Mouse (Mus musculus): ENCODE data around the gene Dock10. TPM values are rescaled to one million over a fixed set of nuclear protein-coding genes. Genes with fewer than 3 reads are reported as not detected.

Gene Dock10
- polyA plus RNA-seq, 1 experiment from 2014 or later: 5.8 TPM

DNA sequence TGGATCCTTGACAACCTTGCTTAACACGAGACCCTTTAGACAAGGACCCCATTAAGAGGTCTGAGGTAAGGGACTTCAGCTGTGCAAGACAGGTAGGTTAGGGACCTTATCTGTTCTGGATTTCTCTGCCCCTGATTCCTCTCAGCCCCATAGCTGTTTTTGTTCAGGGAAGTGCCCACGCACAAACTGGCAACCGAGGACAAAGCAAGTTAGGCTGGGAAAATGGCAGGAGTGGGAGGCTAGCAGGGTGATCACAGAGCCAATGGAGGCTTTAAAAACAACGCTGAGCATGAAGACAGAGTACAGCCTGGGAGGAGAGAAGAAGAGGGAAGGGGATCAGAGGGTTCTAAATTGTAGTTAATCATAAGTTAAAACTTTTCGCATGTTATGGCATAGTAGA is 141.7 kb downstream of the Dock10 start:
- Histone ChIP-seq H3K4me2 (ENCODE audit: low read length) (no peak overlapping the region), H3K27ac (ENCODE audit: low read depth, low read length) (no peak overlapping the region), H3K4me3 (ENCODE audit: low read length) (no peak overlapping the region), H3K27me3 (replicated peaks; ENCODE audit: control insufficient read depth, insufficient read depth, low read length) (no peaks in the 10 kb centered on the region), H3K4me1 (ENCODE audit: control insufficient read depth, insufficient read depth, low read depth, low read length) (no peaks in the 10 kb centered on the region), H3K9ac (ENCODE audit: low read depth, low read length) (no peak overlapping the region), H3K9me3 (ENCODE audit: control insufficient read depth, low read length) (no peaks in the 10 kb centered on the region), H3K36me3 (ENCODE audit: control insufficient read depth, insufficient read depth, low read length) (no peaks in the 10 kb centered on the region)
- WGBS: 85% methylated on average over 5 of the region's 5 CpGs
- no peak for ATAC-seq

DNA sequence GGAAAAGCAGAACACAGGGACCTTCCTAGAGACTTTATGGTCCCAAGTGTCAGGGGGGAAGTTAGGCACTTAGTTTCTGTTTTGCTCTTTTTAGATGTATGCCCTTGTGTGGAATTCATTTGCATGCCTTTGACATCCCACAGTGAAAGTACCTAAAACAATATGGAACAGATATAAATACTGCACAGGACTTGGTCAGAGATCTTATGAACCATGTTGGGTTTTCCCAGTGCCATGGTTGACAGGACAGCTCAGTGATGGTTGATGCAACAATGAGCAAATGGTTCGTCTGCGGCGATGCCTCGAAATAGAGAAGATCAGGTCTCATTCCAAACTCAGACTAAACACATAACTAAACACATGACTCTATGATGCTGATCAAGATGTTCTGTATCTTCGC is 143.6 kb downstream of the Dock10 start:
- H3K4me1 ChIP-seq (ENCODE audit: control insufficient read depth, insufficient read depth, low read depth, low read length): no peaks in the 10 kb centered on the region
- no peaks in the 10 kb centered on the region for H3K9me3 ChIP-seq (ENCODE audit: control insufficient read depth, low read length)
- H3K4me2 ChIP-seq (ENCODE audit: low read length): no peak overlapping the region
- H3K9ac ChIP-seq (ENCODE audit: low read depth, low read length): no peak overlapping the region
- WGBS: 94% methylated on average over 5 of the region's 5 CpGs
- H3K36me3 ChIP-seq (ENCODE audit: control insufficient read depth, insufficient read depth, low read length): no peaks in the 10 kb centered on the region
- no peak for ATAC-seq
- H3K27ac ChIP-seq (ENCODE audit: low read depth, low read length): no peak overlapping the region
- H3K27me3 ChIP-seq (replicated peaks; ENCODE audit: control insufficient read depth, insufficient read depth, low read length): no peaks in the 10 kb centered on the region
- no peak overlapping the region for H3K4me3 ChIP-seq (ENCODE audit: low read length)

DNA sequence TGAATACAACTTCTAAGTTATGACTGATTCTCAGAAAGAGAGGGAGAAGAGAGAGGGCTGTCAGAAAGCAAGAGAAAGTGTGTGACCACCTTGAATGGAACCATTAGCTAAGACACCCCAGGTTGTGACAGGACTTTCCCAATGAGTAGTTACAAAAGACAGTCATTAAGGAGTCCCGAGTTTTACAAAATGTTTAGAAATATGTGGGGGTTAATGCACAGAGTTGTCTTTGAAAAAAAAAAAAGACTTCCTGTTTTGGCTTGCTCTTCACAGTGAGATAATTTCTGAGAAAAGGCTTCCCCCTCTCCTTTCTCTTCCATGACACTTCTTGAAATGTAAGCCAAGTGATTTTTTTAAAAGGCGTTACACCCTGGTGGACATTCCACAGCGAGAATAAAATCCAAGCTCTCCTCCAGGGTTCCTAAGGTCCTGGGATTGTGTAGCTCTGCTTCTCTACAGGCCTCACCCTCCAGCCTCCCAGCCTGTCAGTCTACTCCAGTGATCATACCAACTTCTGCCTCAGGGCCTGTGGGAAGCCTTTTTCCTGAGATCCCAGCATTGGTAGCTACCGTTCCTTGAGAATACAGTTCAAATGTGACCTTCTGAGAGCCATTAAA is 144.8 kb downstream of the Dock10 start:
- Histone ChIP-seq H3K36me3 (ENCODE audit: control insufficient read depth, insufficient read depth, low read length) (no peaks in the 10 kb centered on the region), H3K9me3 (ENCODE audit: control insufficient read depth, low read length) (no peaks in the 10 kb centered on the region), H3K4me3 (ENCODE audit: low read length) (no peak overlapping the region), H3K27ac (ENCODE audit: low read depth, low read length) (no peak overlapping the region), H3K9ac (ENCODE audit: low read depth, low read length) (no peak overlapping the region), H3K4me1 (ENCODE audit: control insufficient read depth, insufficient read depth, low read depth, low read length) (no peaks in the 10 kb centered on the region), H3K27me3 (replicated peaks; ENCODE audit: control insufficient read depth, insufficient read depth, low read length) (no peaks in the 10 kb centered on the region), H3K4me2 (ENCODE audit: low read length) (no peak overlapping the region)
- no peak for ATAC-seq
- 78% methylated on average over 4 of the region's 4 CpGs for WGBS

DNA sequence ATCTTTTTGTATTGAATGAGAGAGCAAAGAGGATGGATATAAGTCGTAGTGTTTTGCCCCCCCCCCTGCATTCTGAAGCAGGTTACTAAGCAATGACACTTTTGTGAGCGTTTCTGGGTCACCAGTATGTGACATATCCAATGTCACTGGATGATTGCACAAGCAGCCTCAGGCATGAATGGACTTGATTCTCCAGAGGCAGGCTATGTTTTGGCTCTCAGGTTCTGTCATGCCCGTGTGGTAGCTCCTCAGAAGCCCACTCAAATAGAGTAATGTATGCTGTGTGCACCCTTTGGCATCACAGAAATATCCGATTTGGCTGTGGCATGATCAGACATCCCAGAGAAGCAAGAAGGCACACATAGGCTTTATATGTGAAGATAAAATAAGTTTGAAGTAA is 150.8 kb downstream of the Dock10 start:
- Histone ChIP-seq H3K9ac (ENCODE audit: low read depth, low read length) (no peak overlapping the region), H3K36me3 (ENCODE audit: control insufficient read depth, insufficient read depth, low read length) (no peaks in the 10 kb centered on the region; the same call in 1 of the 2 replicates), H3K27ac (ENCODE audit: low read depth, low read length) (no peak overlapping the region), H3K9me3 (ENCODE audit: control insufficient read depth, low read length) (no peaks in the 10 kb centered on the region), H3K4me1 (ENCODE audit: control insufficient read depth, insufficient read depth, low read depth, low read length) (no peaks in the 10 kb centered on the region), H3K4me3 (ENCODE audit: low read length) (no peak overlapping the region), H3K27me3 (replicated peaks; ENCODE audit: control insufficient read depth, insufficient read depth, low read length) (no peaks in the 10 kb centered on the region), H3K4me2 (ENCODE audit: low read length) (no peak overlapping the region)
- no peak for ATAC-seq
- WGBS: 79% methylated on average over 4 of the region's 4 CpGs

DNA sequence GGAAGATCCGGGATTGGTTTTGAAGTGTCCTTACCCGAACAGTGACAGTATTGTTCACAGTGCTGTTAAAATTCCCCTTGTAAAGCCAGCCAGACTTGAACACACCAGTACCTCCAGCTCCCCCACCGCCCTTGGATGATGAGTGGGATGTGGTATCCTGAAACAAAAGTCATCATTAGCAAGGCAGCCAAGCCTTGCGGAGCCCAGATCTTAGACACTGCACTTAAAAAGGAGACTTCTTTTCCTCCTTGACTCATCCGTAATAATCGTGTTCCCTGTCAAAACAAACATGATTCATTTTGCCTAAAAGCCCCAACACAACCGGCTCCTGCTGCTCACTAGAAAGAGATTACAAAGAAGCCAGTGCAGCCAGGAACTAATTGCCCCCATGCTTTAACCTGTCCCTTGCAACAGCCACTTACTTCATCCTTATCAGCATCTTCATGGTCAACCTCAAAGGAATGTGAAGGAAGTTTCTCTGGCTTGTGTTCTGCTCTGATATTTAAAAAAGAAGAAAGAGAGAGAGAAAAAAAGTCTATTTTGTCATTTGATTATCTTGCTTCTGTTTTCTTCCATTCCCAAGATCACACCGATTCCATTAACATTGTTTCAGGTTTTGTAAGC is 152.1 kb downstream of the Dock10 start:
- Histone ChIP-seq H3K4me1 (ENCODE audit: control insufficient read depth, insufficient read depth, low read depth, low read length) (no peaks in the 10 kb centered on the region), H3K9ac (ENCODE audit: low read depth, low read length) (no peak overlapping the region), H3K27ac (ENCODE audit: low read depth, low read length) (no peak overlapping the region), H3K4me2 (ENCODE audit: low read length) (no peak overlapping the region), H3K27me3 (replicated peaks; ENCODE audit: control insufficient read depth, insufficient read depth, low read length) (no peaks in the 10 kb centered on the region), H3K36me3 (ENCODE audit: control insufficient read depth, insufficient read depth, low read length) (no peaks in the 10 kb centered on the region; the same call in 1 of the 2 replicates), H3K9me3 (ENCODE audit: control insufficient read depth, low read length) (no peaks in the 10 kb centered on the region), H3K4me3 (ENCODE audit: low read length) (no peak overlapping the region)
- 70% methylated on average over 8 of the region's 8 CpGs for WGBS
- no peak for ATAC-seq

DNA sequence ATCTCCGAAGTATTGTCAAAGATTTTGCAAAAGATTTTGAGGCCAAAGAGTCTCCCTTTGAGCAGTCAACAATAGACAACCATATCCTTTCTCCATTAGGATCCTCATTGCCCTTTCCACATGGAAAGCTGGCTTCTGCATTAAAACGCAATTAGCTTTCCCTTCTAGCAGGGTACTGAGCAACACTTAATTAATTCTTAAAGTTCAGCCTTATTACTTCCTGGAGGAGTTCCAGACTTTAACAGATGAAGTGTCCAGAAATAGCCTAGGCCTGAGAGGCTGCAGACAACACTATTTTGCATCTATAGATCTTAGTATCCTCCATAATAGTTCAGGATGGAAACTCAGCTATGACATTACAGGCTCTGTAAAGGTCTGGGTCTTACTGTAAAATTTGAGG is 154.0 kb downstream of the Dock10 start:
- H3K27ac ChIP-seq (ENCODE audit: low read depth, low read length): no peak overlapping the region
- H3K4me1 ChIP-seq (ENCODE audit: control insufficient read depth, insufficient read depth, low read depth, low read length): no peaks in the 10 kb centered on the region
- H3K36me3 ChIP-seq (ENCODE audit: control insufficient read depth, insufficient read depth, low read length): no peaks in the 10 kb centered on the region; the same call in 1 of the 2 replicates
- no peaks in the 10 kb centered on the region for H3K9me3 ChIP-seq (ENCODE audit: control insufficient read depth, low read length)
- H3K4me2 ChIP-seq (ENCODE audit: low read length): no peak overlapping the region
- H3K27me3 ChIP-seq (replicated peaks; ENCODE audit: control insufficient read depth, insufficient read depth, low read length): no peaks in the 10 kb centered on the region
- WGBS: 70% methylated on average over 2 of the region's 2 CpGs
- no peak overlapping the region for H3K9ac ChIP-seq (ENCODE audit: low read depth, low read length)
- ATAC-seq: no peak
- H3K4me3 ChIP-seq (ENCODE audit: low read length): no peak overlapping the region

DNA sequence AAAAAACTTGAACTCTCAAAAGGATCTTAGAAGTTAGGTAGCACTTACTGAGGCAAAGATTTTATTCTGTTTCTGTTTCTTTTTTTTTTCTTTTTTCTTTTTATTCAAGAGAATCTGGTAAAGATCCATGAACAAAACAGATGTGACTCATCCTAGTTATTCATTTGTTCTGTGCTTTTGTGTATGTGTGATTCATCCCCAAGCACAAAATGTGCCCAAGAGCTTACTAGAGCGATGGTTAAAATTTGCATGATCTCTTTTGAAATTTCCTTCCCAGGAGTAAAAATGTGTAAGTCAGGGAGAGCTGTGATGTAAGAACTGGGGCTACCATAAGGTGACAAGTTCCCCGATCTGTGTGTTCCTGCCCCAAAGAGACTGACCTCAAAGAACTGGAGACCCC is 155.2 kb downstream of the Dock10 start:
- H3K9ac ChIP-seq (ENCODE audit: low read depth, low read length): no peak overlapping the region
- H3K4me2 ChIP-seq (ENCODE audit: low read length): no peak overlapping the region
- no peak for ATAC-seq
- no peak overlapping the region for H3K27ac ChIP-seq (ENCODE audit: low read depth, low read length)
- no peaks in the 10 kb centered on the region for H3K9me3 ChIP-seq (ENCODE audit: control insufficient read depth, low read length)
- 91% methylated on average over 2 of the region's 2 CpGs for WGBS
- H3K4me3 ChIP-seq (ENCODE audit: low read length): no peak overlapping the region
- no peaks in the 10 kb centered on the region for H3K27me3 ChIP-seq (replicated peaks; ENCODE audit: control insufficient read depth, insufficient read depth, low read length)
- no peaks in the 10 kb centered on the region; the same call in 1 of the 2 replicates for H3K36me3 ChIP-seq (ENCODE audit: control insufficient read depth, insufficient read depth, low read length)
- H3K4me1 ChIP-seq (ENCODE audit: control insufficient read depth, insufficient read depth, low read depth, low read length): no peaks in the 10 kb centered on the region

DNA sequence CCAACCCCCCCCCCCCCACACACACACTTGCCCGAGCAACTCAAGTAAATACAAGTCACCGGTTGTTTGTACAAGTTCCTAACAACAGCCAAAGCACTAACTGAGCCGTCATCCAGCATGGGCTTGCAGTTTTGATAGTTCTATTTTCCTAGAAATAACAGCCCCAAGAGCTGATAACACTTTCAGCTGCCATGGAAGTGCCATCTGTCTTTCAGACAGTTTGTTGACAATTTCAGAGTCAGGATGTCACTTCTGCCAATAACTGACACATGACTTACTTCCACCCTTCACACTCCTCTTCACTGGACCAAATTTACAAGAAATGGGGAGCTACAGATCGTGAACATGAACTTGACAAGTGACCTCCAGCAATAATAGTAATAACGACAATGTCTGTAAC is 175.0 kb downstream of the Dock10 start:
- H3K4me2 ChIP-seq (ENCODE audit: low read length): no peak overlapping the region
- no peak overlapping the region for H3K9ac ChIP-seq (ENCODE audit: low read depth, low read length)
- H3K27me3 ChIP-seq (replicated peaks; ENCODE audit: control insufficient read depth, insufficient read depth, low read length): no peaks in the 10 kb centered on the region
- H3K27ac ChIP-seq (ENCODE audit: low read depth, low read length): no peak overlapping the region
- no peaks in the 10 kb centered on the region for H3K36me3 ChIP-seq (ENCODE audit: control insufficient read depth, insufficient read depth, low read length)
- no peaks in the 10 kb centered on the region for H3K4me1 ChIP-seq (ENCODE audit: control insufficient read depth, insufficient read depth, low read depth, low read length)
- 90% methylated on average over 5 of the region's 5 CpGs for WGBS
- no peaks in the 10 kb centered on the region for H3K9me3 ChIP-seq (ENCODE audit: control insufficient read depth, low read length)
- no peak for ATAC-seq
- no peak overlapping the region for H3K4me3 ChIP-seq (ENCODE audit: low read length)

DNA sequence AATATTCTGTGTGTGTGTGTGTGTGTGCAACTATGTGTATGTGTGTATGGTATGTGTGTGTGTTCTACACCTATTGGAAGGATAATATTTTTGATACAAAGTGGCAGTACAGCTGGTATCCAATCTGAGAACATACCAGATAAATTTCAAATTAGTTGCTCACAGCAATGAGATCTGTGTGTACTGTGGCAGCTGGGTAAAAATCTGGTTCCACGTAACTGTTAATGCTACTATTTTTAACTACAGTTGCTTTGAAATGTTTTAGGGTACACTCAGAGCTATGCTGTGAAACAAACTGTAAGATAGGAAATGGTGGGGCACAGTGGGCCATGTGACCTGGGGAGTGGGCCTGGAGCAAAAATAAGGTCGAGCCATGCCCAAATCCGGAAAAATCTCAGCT is 176.1 kb downstream of the Dock10 start:
- no peaks in the 10 kb centered on the region for H3K36me3 ChIP-seq (ENCODE audit: control insufficient read depth, insufficient read depth, low read length)
- no peak overlapping the region for H3K9ac ChIP-seq (ENCODE audit: low read depth, low read length)
- H3K27ac ChIP-seq (ENCODE audit: low read depth, low read length): no peak overlapping the region
- no peaks in the 10 kb centered on the region for H3K9me3 ChIP-seq (ENCODE audit: control insufficient read depth, low read length)
- WGBS: 85% methylated on average over 3 of the region's 3 CpGs
- H3K4me3 ChIP-seq (ENCODE audit: low read length): no peak overlapping the region
- H3K4me1 ChIP-seq (ENCODE audit: control insufficient read depth, insufficient read depth, low read depth, low read length): no peaks in the 10 kb centered on the region
- no peak for ATAC-seq
- no peak overlapping the region for H3K4me2 ChIP-seq (ENCODE audit: low read length)
- no peaks in the 10 kb centered on the region for H3K27me3 ChIP-seq (replicated peaks; ENCODE audit: control insufficient read depth, insufficient read depth, low read length)
